Mouse (Mus musculus): Measurements from ENCODE around the gene Folr2. TPM values are rescaled to one million over a fixed set of nuclear protein-coding genes. Genes with fewer than 3 reads are reported as not detected.

Gene Folr2
- polyA plus RNA-seq (2014; fragmentation: Illumina TruSeq; extraction: RNeasy Lipid Tissue Mini Kit (QIAGEN cat#74804); ENCODE audit: insufficient read depth, low read depth, low replicate concordance) = 13.4 TPM

GRCm38 (mm10) chr7:101857094-101857493, at the start of gene Folr2:
Gene Folr2 (minus strand): TSS chr7:101857194.

GRCm38 (mm10) chr7:101906287-101906681, 49.3 kb upstream of the Folr2 start, which contains the start of gene Tomt:
Gene Tomt (minus strand): TSS chr7:101906359.

GRCm38 (mm10) chr7:101905561-101906286, 48.7 kb upstream of the Folr2 start, which contains the start of gene Lamtor1:
Gene Lamtor1 (plus strand): TSS chr7:101905904.

GRCm38 (mm10) chr7:101870629-101871028, 13.6 kb upstream of the Folr2 start, which contains the start of gene Folr1:
Gene Folr1 (minus strand): TSS chr7:101870788.

GRCm38 (mm10) chr7:101863415-101863814, 6.4 kb upstream of the Folr2 start, which contains the start of gene Anapc15:
Gene Anapc15 (plus strand): TSS chr7:101863715.

GRCm38 (mm10) chr7:101837606-101838471, 19.2 kb downstream of the Folr2 start, which contains the start of gene Inppl1:
Gene Inppl1 (minus strand): TSS chr7:101838229.

GRCm38 (mm10) chr7:101817861-101818401, 39.1 kb downstream of the Folr2 start, which contains the start of gene Phox2a:
Gene Phox2a (plus strand): TSS chr7:101818313.

Other genes starting within 250 kb of the Folr2 start
- gene Clpb, start 193.6 kb downstream of the Folr2 start, polyA plus RNA-seq (2014; fragmentation: Illumina TruSeq; extraction: RNeasy Lipid Tissue Mini Kit (QIAGEN cat#74804); ENCODE audit: insufficient read depth, low read depth, low replicate concordance) = 14.0 TPM
- gene Phox2a, start 38.9 kb downstream of the Folr2 start, polyA plus RNA-seq (2014; fragmentation: Illumina TruSeq; extraction: RNeasy Lipid Tissue Mini Kit (QIAGEN cat#74804); ENCODE audit: insufficient read depth, low read depth, low replicate concordance) = not detected
- gene Inppl1, start 19.0 kb downstream of the Folr2 start, polyA plus RNA-seq (2014; fragmentation: Illumina TruSeq; extraction: RNeasy Lipid Tissue Mini Kit (QIAGEN cat#74804); ENCODE audit: insufficient read depth, low read depth, low replicate concordance) = 18.5 TPM
- gene Anapc15, start 6.5 kb upstream of the Folr2 start, polyA plus RNA-seq (2014; fragmentation: Illumina TruSeq; extraction: RNeasy Lipid Tissue Mini Kit (QIAGEN cat#74804); ENCODE audit: insufficient read depth, low read depth, low replicate concordance) = 16.4 TPM
- gene Folr1, start 13.6 kb upstream of the Folr2 start, polyA plus RNA-seq (2014; fragmentation: Illumina TruSeq; extraction: RNeasy Lipid Tissue Mini Kit (QIAGEN cat#74804); ENCODE audit: insufficient read depth, low read depth, low replicate concordance) = 1.5 TPM
- 106 TPM for gene Lamtor1, start 48.7 kb upstream of the Folr2 start, polyA plus RNA-seq (2014; fragmentation: Illumina TruSeq; extraction: RNeasy Lipid Tissue Mini Kit (QIAGEN cat#74804); ENCODE audit: insufficient read depth, low read depth, low replicate concordance)
- 0.08 TPM for gene Tomt, start 49.2 kb upstream of the Folr2 start, polyA plus RNA-seq (2014; fragmentation: Illumina TruSeq; extraction: RNeasy Lipid Tissue Mini Kit (QIAGEN cat#74804); ENCODE audit: insufficient read depth, low read depth, low replicate concordance)
- gene Lrrc51, start 76.7 kb upstream of the Folr2 start, polyA plus RNA-seq (2014; fragmentation: Illumina TruSeq; extraction: RNeasy Lipid Tissue Mini Kit (QIAGEN cat#74804); ENCODE audit: insufficient read depth, low read depth, low replicate concordance) = 35.5 TPM
- 42.8 TPM for gene Numa1, start 76.9 kb upstream of the Folr2 start, polyA plus RNA-seq (2014; fragmentation: Illumina TruSeq; extraction: RNeasy Lipid Tissue Mini Kit (QIAGEN cat#74804); ENCODE audit: insufficient read depth, low read depth, low replicate concordance)
- 7.6 TPM for gene Il18bp, start 161.5 kb upstream of the Folr2 start, polyA plus RNA-seq (2014; fragmentation: Illumina TruSeq; extraction: RNeasy Lipid Tissue Mini Kit (QIAGEN cat#74804); ENCODE audit: insufficient read depth, low read depth, low replicate concordance)
- gene Rnf121, start 208.3 kb upstream of the Folr2 start, polyA plus RNA-seq (2014; fragmentation: Illumina TruSeq; extraction: RNeasy Lipid Tissue Mini Kit (QIAGEN cat#74804); ENCODE audit: insufficient read depth, low read depth, low replicate concordance) = 23.2 TPM
- 7.4 TPM for gene Xndc1, start 208.3 kb upstream of the Folr2 start, polyA plus RNA-seq (2014; fragmentation: Illumina TruSeq; extraction: RNeasy Lipid Tissue Mini Kit (QIAGEN cat#74804); ENCODE audit: insufficient read depth, low read depth, low replicate concordance)
- 0.56 TPM for gene Xntrpc, start 208.5 kb upstream of the Folr2 start, polyA plus RNA-seq (2014; fragmentation: Illumina TruSeq; extraction: RNeasy Lipid Tissue Mini Kit (QIAGEN cat#74804); ENCODE audit: insufficient read depth, low read depth, low replicate concordance)
- gene Trpc2, start 225.9 kb upstream of the Folr2 start, polyA plus RNA-seq (2014; fragmentation: Illumina TruSeq; extraction: RNeasy Lipid Tissue Mini Kit (QIAGEN cat#74804); ENCODE audit: insufficient read depth, low read depth, low replicate concordance) = 0.20 TPM
- 3.4 TPM for gene Art1, start 244.5 kb upstream of the Folr2 start, polyA plus RNA-seq (2014; fragmentation: Illumina TruSeq; extraction: RNeasy Lipid Tissue Mini Kit (QIAGEN cat#74804); ENCODE audit: insufficient read depth, low read depth, low replicate concordance)